Mouse (Mus musculus) bone marrow, adult 2 months (tissue): ENCODE results near the gene Ezr.

Source experiments
- CTCF ChIP-seq: fragments of 200-500 bp; IDR thresholded peaks from 2 replicates; pipeline ENCODE4 v1.5.1; 2011; ENCODE audit warnings: low read length, control low read depth; ENCODE audit not compliant: control insufficient read depth, insufficient read depth
- POLR2A ChIP-seq: fragments of 200-500 bp; IDR thresholded peaks from 2 replicates; pipeline ENCODE4 v1.6.1; 2011; ENCODE audit warnings: low read depth, mild to moderate bottlenecking, control low read depth, low read length, borderline replicate concordance; ENCODE audit not compliant: control insufficient read depth

DNA sequence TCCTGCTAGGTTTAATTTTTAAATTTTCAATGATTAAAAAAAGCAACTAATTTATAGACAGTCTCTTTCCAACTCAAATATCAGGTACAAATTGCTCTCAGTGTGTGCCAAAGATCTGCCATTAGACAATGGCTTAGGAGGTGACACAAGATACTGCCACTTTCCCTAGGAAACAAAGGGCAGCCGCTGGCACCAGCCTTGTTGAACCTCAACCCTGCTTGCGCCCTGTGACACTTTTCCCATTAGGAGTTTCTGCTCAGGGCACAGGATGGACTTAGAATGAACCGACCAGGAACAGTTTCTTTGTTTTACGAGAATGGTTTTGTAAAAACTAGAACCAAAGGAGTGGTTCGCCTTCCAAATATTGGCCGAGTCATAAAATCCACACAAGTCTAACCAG lies 6.5 kb downstream of the Ezr start:
- TF ChIP-seq POLR2A (no peak), CTCF (no peak)
